Mouse (Mus musculus) spleen, adult 2 months (tissue): ENCODE measurements at regions not wholly inside any gene's neighbourhood (a gene's known extent, or its start where the extent isn't known, plus 50 kb on each side); places are given as distances from the start of the nearest gene placed in this dataset.

Experiments
- CTCF ChIP-seq: fragments of 200-500 bp; IDR thresholded peaks from 2 replicates; pipeline ENCODE4 v1.5.1; 2011; ENCODE audit warnings: mild to moderate bottlenecking, inconsistent platforms; ENCODE audit not compliant: insufficient read depth, insufficient read length, insufficient replicate concordance; ENCODE audit errors: extremely low read depth
- POLR2A ChIP-seq: fragments of 200-500 bp; IDR thresholded peaks from 2 replicates; pipeline ENCODE4 v1.6.1; 2011; ENCODE audit warnings: low read depth, low read length, inconsistent platforms

DNA sequence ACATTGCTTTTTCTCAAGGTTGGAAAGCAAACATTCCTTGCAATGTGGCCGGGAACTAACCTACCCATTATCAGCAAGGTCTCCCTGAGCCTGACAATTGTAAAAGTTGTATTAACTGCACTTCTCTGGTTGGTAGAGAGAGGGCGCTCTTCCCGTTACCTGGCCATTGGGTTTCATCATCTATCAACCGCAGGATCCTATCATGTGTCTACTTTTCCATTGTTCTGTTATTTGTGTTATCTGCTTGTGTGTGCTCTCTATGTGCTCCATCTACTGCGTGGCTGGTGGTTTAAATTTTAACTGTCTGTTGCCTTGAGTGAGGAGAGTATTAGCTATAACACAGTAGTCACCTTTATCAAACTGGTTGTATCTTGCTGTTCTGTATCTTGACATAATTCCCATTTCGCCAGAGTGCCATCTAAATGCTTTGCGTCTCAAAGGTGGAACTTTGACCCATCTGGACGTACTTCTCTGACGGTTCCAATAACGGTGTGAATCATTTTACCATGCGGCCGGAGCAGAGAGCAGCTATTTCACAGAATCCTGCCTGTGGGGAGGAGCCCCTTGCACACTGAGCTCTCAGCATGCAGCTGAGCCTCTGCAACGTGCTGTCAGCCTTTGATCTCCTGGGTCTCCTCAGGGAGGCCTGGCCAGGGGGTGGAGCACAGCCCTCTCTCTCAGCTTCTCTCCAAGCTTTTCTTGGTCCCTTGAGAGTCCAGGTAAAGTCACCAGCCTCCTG, 77.5 kb upstream of the A530016L24Rik start:
- TF ChIP-seq CTCF (peak; percentile 21; the same call in 1 of the 2 replicates), POLR2A (no peak)
